Mouse (Mus musculus): ENCODE results near the gene Timm10b.

- TF ChIP-seq POLR2A (IDR thresholded peaks at IDR 0.05; ENCODE audit: extremely low read depth, insufficient read depth, low read length) = no peak
- TF ChIP-seq CTCF (IDR thresholded peaks at IDR 0.05; ENCODE audit: extremely low read depth, insufficient read depth, low read length) = no peak
Measured at GRCm38 (mm10) chr7:105590097-105590496, 49.8 kb upstream of the Timm10b start.
